Mouse (Mus musculus) cerebellum, adult 2 months (tissue): Measurements from ENCODE around the gene Tbc1d12.
"Not testable (repeated sequence)": the region's sequence is repeated elsewhere in the genome, so short reads cannot be mapped to it uniquely, and the experiment has no call there.

Experiments
- CTCF ChIP-seq: fragments of 200-500 bp; IDR thresholded peaks from 2 replicates; pipeline ENCODE4 v1.5.1; 2011; ENCODE audit warnings: low read depth, mild to moderate bottlenecking, control low read depth, low read length, moderate library complexity, borderline replicate concordance; ENCODE audit not compliant: insufficient read depth
- POLR2A ChIP-seq: fragments of 200-500 bp; IDR thresholded peaks from 2 replicates; pipeline ENCODE4 v1.6.1; 2011; ENCODE audit warnings: low read length, control low read depth, borderline replicate concordance; ENCODE audit not compliant: insufficient read depth

DNA sequence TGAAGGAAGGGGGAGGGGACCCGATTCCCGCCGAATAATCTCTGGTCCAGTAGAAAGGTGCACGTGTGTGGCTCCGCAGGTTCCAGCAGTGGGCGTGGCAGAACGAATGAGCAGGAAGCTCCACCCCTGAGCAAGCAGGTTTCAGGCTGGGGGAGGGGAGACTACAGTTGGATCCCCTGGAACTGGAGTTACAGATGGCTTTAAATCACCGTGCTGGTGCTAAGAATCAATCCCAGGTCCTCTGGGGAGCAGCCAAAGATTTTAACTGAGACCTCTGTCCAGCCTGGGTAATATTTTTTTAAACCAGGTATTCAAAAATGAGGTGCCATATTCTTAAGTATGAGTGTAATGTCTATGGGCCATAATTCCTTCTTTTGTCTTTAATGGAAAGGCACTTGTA lies 38.4 kb downstream of the Tbc1d12 start:
- not testable (repeated sequence) for TF ChIP-seq POLR2A, CTCF
